Mouse (Mus musculus): Measurements from ENCODE around the gene Mpzl1.

Mpzl1 gene

GRCm38 (mm10) chr1:165655022-165655421, 20.7 kb upstream of the Mpzl1 start:
- DNase-seq = no peak

GRCm38 (mm10) chr1:165653126-165653885, 19.0 kb upstream of the Mpzl1 start:
- DNase-seq = peak; percentile 94

GRCm38 (mm10) chr1:165652507-165652906, 18.2 kb upstream of the Mpzl1 start:
- no peak for DNase-seq

GRCm38 (mm10) chr1:165651158-165651557, 16.8 kb upstream of the Mpzl1 start:
- no peak for DNase-seq

GRCm38 (mm10) chr1:165645102-165645501, 10.8 kb upstream of the Mpzl1 start:
- no peak for DNase-seq

GRCm38 (mm10) chr1:165643735-165644134, 9.4 kb upstream of the Mpzl1 start:
- no peak for DNase-seq

GRCm38 (mm10) chr1:165642780-165643311, 8.5 kb upstream of the Mpzl1 start:
- peak; percentile 98 for DNase-seq

GRCm38 (mm10) chr1:165641786-165642771, 7.7 kb upstream of the Mpzl1 start:
- peak; percentile 99 for DNase-seq

- DNase-seq = peak; percentile 93
Observed at GRCm38 (mm10) chr1:165641271-165641771, 7.0 kb upstream of the Mpzl1 start.

- DNase-seq = no peak
Observed at GRCm38 (mm10) chr1:165636289-165636688, 2.0 kb upstream of the Mpzl1 start.

GRCm38 (mm10) chr1:165635055-165635897, 938 bp upstream of the Mpzl1 start:
- DNase-seq = no peak

- no peak for DNase-seq
Observed at GRCm38 (mm10) chr1:165633345-165633744, 993 bp downstream of the Mpzl1 start.

- no peak for DNase-seq
Observed at GRCm38 (mm10) chr1:165631136-165631535, 3.2 kb downstream of the Mpzl1 start.

- DNase-seq = no peak
Observed at GRCm38 (mm10) chr1:165629975-165630374, 4.4 kb downstream of the Mpzl1 start.

- DNase-seq = no peak
Observed at GRCm38 (mm10) chr1:165628603-165629002, 5.7 kb downstream of the Mpzl1 start.

- DNase-seq = no peak
Observed at GRCm38 (mm10) chr1:165625896-165626295, 8.4 kb downstream of the Mpzl1 start.

GRCm38 (mm10) chr1:165625058-165625457, 9.3 kb downstream of the Mpzl1 start:
- no peak for DNase-seq

GRCm38 (mm10) chr1:165618201-165618624, 16.1 kb downstream of the Mpzl1 start:
- peak; percentile 98 for DNase-seq

- DNase-seq = peak; percentile 96
Observed at GRCm38 (mm10) chr1:165617166-165617891, 17.0 kb downstream of the Mpzl1 start.

GRCm38 (mm10) chr1:165616652-165617051, 17.7 kb downstream of the Mpzl1 start:
- DNase-seq = no peak

- no peak for DNase-seq
Observed at GRCm38 (mm10) chr1:165614793-165615192, 19.5 kb downstream of the Mpzl1 start.

Data from heart, adult 11 months (tissue).